Mouse (Mus musculus) CD4-positive, CD25-positive, alpha-beta regulatory T cell, adult 9 weeks (primary cell): Measurements from ENCODE around the gene Arl5c. TPM values are rescaled to one million over a fixed set of nuclear protein-coding genes. Genes with fewer than 3 reads are reported as not detected.

Source experiments
- polyA plus RNA-seq: library from polyadenylated mRNA; unstranded; fragments of 100-300 nt; shearing (Covaris generic); gene quantifications from one replicate; pipeline ENCODE4 v1.2.1, GENCODE M21; 2017

Gene Arl5c
- 139 TPM for polyA plus RNA-seq

GRCm38 (mm10) chr11:97995564-97996288 lies at the start of gene Arl5c:
Arl5c (minus strand) TSS chr11:97996181.

GRCm38 (mm10) chr11:98026570-98027296 lies 30.8 kb upstream of the Arl5c start, which contains the start of gene Rpl19:
Rpl19 (plus strand) TSS chr11:98026710.

GRCm38 (mm10) chr11:98022555-98023371 lies 26.8 kb upstream of the Arl5c start, which contains the start of gene Cacnb1:
Cacnb1 (minus strand) TSS chr11:98023034.

GRCm38 (mm10) chr11:97985727-97986677 lies 10.0 kb downstream of the Arl5c start, which contains the start of gene Plxdc1:
Plxdc1 (minus strand) TSS chr11:97986444.

Other genes with a start within 250 kb of the Arl5c start
- 32.5 TPM for gene Cwc25, start 229.6 kb downstream of the Arl5c start, polyA plus RNA-seq
- gene 1700001P01Rik, start 220.3 kb downstream of the Arl5c start, polyA plus RNA-seq = not detected
- 695 TPM for gene Rpl23, start 213.7 kb downstream of the Arl5c start, polyA plus RNA-seq
- 240 TPM for gene Lasp1, start 197.2 kb downstream of the Arl5c start, polyA plus RNA-seq
- gene B230217C12Rik, start 155.4 kb downstream of the Arl5c start, polyA plus RNA-seq = 0.77 TPM
- 1.1 TPM for gene Fbxo47, start 112.0 kb downstream of the Arl5c start, polyA plus RNA-seq
- 1.4 TPM for gene Plxdc1, start 9.7 kb downstream of the Arl5c start, polyA plus RNA-seq
- gene Cacnb1, start 26.9 kb upstream of the Arl5c start, polyA plus RNA-seq = 4.9 TPM
- gene Rpl19, start 30.5 kb upstream of the Arl5c start, polyA plus RNA-seq = 2,039 TPM
- gene Stac2, start 57.3 kb upstream of the Arl5c start, polyA plus RNA-seq = not detected
- 8.4 TPM for gene Fbxl20, start 154.2 kb upstream of the Arl5c start, polyA plus RNA-seq
- gene Med1, start 197.1 kb upstream of the Arl5c start, polyA plus RNA-seq = 52.7 TPM
- 19.0 TPM for gene Cdk12, start 206.9 kb upstream of the Arl5c start, polyA plus RNA-seq